Mouse (Mus musculus) erythroblast, embryonic 14.5 days (primary cell): ENCODE data around the gene Fry.

Source experiments
- GATA1 ChIP-seq: IDR thresholded peaks from 2 replicates; pipeline ENCODE4 v1.6.1; 2012; ENCODE audit warnings: low read length, inconsistent platforms, mixed read lengths
- TAL1 ChIP-seq: IDR thresholded peaks from 3 replicates; pipeline ENCODE4 v1.6.1; 2012; ENCODE audit warnings: low read length, inconsistent platforms, mixed read lengths

DNA sequence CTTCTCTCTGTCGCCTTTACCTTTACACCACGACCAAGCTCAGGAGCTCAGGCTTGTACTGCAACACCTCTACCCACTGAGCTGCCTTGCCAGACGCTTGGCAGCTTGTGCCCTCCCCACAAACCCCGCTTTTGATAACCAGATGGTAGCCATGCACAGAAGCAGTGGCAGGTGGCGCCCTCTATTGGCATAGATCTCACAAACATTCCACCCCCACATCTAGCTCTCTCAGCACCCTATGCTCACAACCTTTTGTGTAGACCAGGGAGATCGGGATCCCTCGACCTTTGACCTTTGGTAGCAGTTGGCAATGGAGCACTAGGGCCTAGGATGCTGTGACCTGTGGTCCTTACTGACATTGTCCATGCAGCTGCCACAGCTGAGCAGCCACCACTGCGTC, 171.2 kb downstream of the Fry start:
- no peak for TF ChIP-seq GATA1
- no peak for TF ChIP-seq TAL1
